Mouse (Mus musculus) thymus, adult 2 months (tissue): Measurements from ENCODE around the gene Sdc4.

Source experiments
- CTCF ChIP-seq: fragments of 200-500 bp; IDR thresholded peaks from 2 replicates; pipeline ENCODE4 v1.5.1; 2012; ENCODE audit warnings: mild to moderate bottlenecking, control low read depth, low read length, moderate library complexity, borderline replicate concordance; ENCODE audit not compliant: control insufficient read depth, poor library complexity, insufficient read depth; ENCODE audit errors: extremely low read depth
- POLR2A ChIP-seq: fragments of 200-500 bp; IDR thresholded peaks from 2 replicates; pipeline ENCODE4 v1.6.1; 2012; ENCODE audit warnings: mild to moderate bottlenecking, low read length, control low read depth, moderate library complexity; ENCODE audit not compliant: control insufficient read depth, poor library complexity, insufficient read depth; ENCODE audit errors: extremely low read depth

- TF ChIP-seq POLR2A (no peak), CTCF (no peak)
These were observed 6.0 kb downstream of the Sdc4 start for GRCm38 (mm10) chr2:164437710-164438109.
